Mouse (Mus musculus) myocyte (in vitro differentiated cells): ENCODE measurements around the gene Hs3st6. TPM values are rescaled to one million over a fixed set of nuclear protein-coding genes. Genes with fewer than 3 reads are reported as not detected.
A peak's percentile ranks its signal among the peaks of the same experiment; 100 is the strongest.

Experiments used
- H3K27me3 ChIP-seq: one replicate; pipeline ENCODE4 v1.6.1; 2011; ENCODE audit not compliant: control insufficient read depth, insufficient read depth, insufficient read length
- H3K36me3 ChIP-seq: one replicate; pipeline ENCODE4 v1.6.1; 2011; ENCODE audit not compliant: control insufficient read depth, insufficient read depth
- H3K4me2 ChIP-seq: one replicate; pipeline ENCODE4 v1.6.1; 2011; ENCODE audit warnings: low read depth, control low read depth
- H3K4me3 ChIP-seq: one replicate; pipeline ENCODE4 v1.5.1; 2011; ENCODE audit warnings: mild to moderate bottlenecking, control low read depth, moderate library complexity
- H3K79me2 ChIP-seq: one replicate; pipeline ENCODE4 v1.6.1; 2011; ENCODE audit not compliant: control insufficient read depth, insufficient read depth
- H3ac ChIP-seq: one replicate; pipeline ENCODE4 v1.6.1; 2011; ENCODE audit not compliant: control insufficient read depth, insufficient read length
- CEBPB ChIP-seq: IDR thresholded peaks from 2 replicates; pipeline ENCODE4 v1.6.1; 2011; ENCODE audit warnings: mild to moderate bottlenecking, moderate library complexity; ENCODE audit not compliant: poor library complexity, insufficient read depth, severe bottlenecking
- E2F4 ChIP-seq: IDR thresholded peaks from one replicate; pipeline ENCODE4 v1.6.1; 2011; ENCODE audit warnings: mild to moderate bottlenecking, control low read depth, moderate library complexity; ENCODE audit not compliant: insufficient read depth
- MAX ChIP-seq: IDR thresholded peaks from one replicate; pipeline ENCODE4 v1.6.1; 2011; ENCODE audit warnings: low read depth, mild to moderate bottlenecking, control low read depth
- MYOD1 ChIP-seq, 3 experiments: IDR thresholded peaks; one replicate each; pipeline ENCODE4 v1.6.1; 2011; ENCODE audit warnings: control low read depth in 2 of 3, low read depth in 2 of 3, mild to moderate bottlenecking in 2 of 3, moderate library complexity in 1 of 3; ENCODE audit not compliant: insufficient read length in 2 of 3, control insufficient read depth in 1 of 3
- MYOG ChIP-seq, 3 experiments: IDR thresholded peaks; one replicate each; pipeline ENCODE4 v1.6.1; 2011; ENCODE audit warnings: control low read depth in 2 of 3, low read depth in 2 of 3, mild to moderate bottlenecking in 2 of 3; ENCODE audit not compliant: insufficient read length in 2 of 3, control insufficient read depth in 1 of 3, insufficient read depth in 1 of 3
- POLR2A ChIP-seq: IDR thresholded peaks from one replicate; pipeline ENCODE4 v1.6.1; 2011; ENCODE audit warnings: low read depth, mild to moderate bottlenecking, control low read depth, moderate library complexity; ENCODE audit not compliant: insufficient read length
- POLR2AphosphoS2 ChIP-seq: IDR thresholded peaks from one replicate; pipeline ENCODE4 v1.6.1; 2011; ENCODE audit warnings: low read depth, control low read depth; ENCODE audit not compliant: insufficient read length
- REST ChIP-seq: IDR thresholded peaks from one replicate; pipeline ENCODE4 v1.6.1; 2011; ENCODE audit warnings: mild to moderate bottlenecking, control low read depth, moderate library complexity; ENCODE audit not compliant: insufficient read depth, insufficient read length
- SRF ChIP-seq: IDR thresholded peaks from one replicate; pipeline ENCODE4 v1.6.1; 2011; ENCODE audit warnings: low read depth; ENCODE audit not compliant: control insufficient read depth, insufficient read length
- TCF12 ChIP-seq: IDR thresholded peaks from one replicate; pipeline ENCODE4 v1.6.1; 2011; ENCODE audit warnings: mild to moderate bottlenecking, control low read depth; ENCODE audit not compliant: poor library complexity, insufficient read depth, severe bottlenecking
- TCF3 ChIP-seq: IDR thresholded peaks from one replicate; pipeline ENCODE4 v1.6.1; 2011; ENCODE audit warnings: low read depth, control low read depth; ENCODE audit not compliant: insufficient read length
- USF1 ChIP-seq: IDR thresholded peaks from one replicate; pipeline ENCODE4 v1.6.1; 2011; ENCODE audit warnings: low read depth, mild to moderate bottlenecking, control low read depth, moderate library complexity
- polyA plus RNA-seq: library from polyadenylated mRNA; unstranded; fragments of >200 nt; fragmentation: generic; extraction: Trizol; gene quantifications from one replicate; pipeline ENCODE4 v1.2.1, GENCODE M21; 2012; ENCODE audit warnings: missing spikeins

Hs3st6 gene
- polyA plus RNA-seq, 1 experiment = not detected

- TF ChIP-seq CEBPB (no peak), POLR2A (no peak), MYOD1 (IDR thresholded peaks at IDR 0.05; ENCODE audit: control insufficient read depth in 1 of 3, insufficient read length in 2 of 3, low read depth in 2 of 3) (no peak), SRF (no peak), E2F4 (no peak)
- Histone ChIP-seq H3K79me2 (no peaks in the 10 kb centered on the region), H3ac (no peak overlapping the region), H3K4me2 (no peak overlapping the region), H3K4me3 (no peak overlapping the region), H3K36me3 (no peaks in the 10 kb centered on the region), H3K27me3 (peaks cover 18% of the 10 kb centered on the region)
Measured at GRCm38 (mm10) chr17:24794791-24795190, 42.0 kb downstream of the Hs3st6 start.

- H3ac ChIP-seq = no peak overlapping the region
- TF ChIP-seq USF1 (peak; percentile 13), POLR2A (no peak)
Measured at GRCm38 (mm10) chr17:24796969-24797368, 44.2 kb downstream of the Hs3st6 start.

GRCm38 (mm10) chr17:24798229-24798628 lies 45.4 kb downstream of the Hs3st6 start:
- TF ChIP-seq POLR2A (no peak), MYOG (IDR thresholded peaks at IDR 0.05; ENCODE audit: control insufficient read depth in 1 of 3, insufficient read depth in 1 of 3, insufficient read length in 2 of 3, low read depth in 2 of 3) (no peak), MYOD1 (IDR thresholded peaks at IDR 0.05; ENCODE audit: control insufficient read depth in 1 of 3, insufficient read length in 2 of 3, low read depth in 2 of 3) (no peak), TCF12 (no peak), REST (no peak), USF1 (no peak), TCF3 (no peak), CEBPB (no peak), SRF (no peak), POLR2AphosphoS2 (no peak), MAX (no peak), E2F4 (no peak)
- Histone ChIP-seq H3K36me3 (no peaks in the 10 kb centered on the region), H3K27me3 (peaks cover 12% of the 10 kb centered on the region), H3K4me2 (no peak overlapping the region), H3ac (no peak overlapping the region), H3K79me2 (no peaks in the 10 kb centered on the region), H3K4me3 (no peak overlapping the region)

More at GRCm38 (mm10) chr17:24796969-24797368, 44.2 kb downstream of the Hs3st6 start:
- Histone ChIP-seq H3K79me2 (no peaks in the 10 kb centered on the region), H3K4me3 (no peak overlapping the region), H3K36me3 (no peaks in the 10 kb centered on the region), H3K4me2 (no peak overlapping the region), H3K27me3 (peaks cover 18% of the 10 kb centered on the region)

- H3K27me3 ChIP-seq = peaks cover 16% of the 10 kb centered on the region
- no peaks in the 10 kb centered on the region for H3K36me3 ChIP-seq
- TF ChIP-seq SRF = no peak
- TF ChIP-seq POLR2AphosphoS2 = no peak
- no peak for TF ChIP-seq USF1
- no peak for TF ChIP-seq POLR2A
- no peak for TF ChIP-seq MAX
- TF ChIP-seq MYOG (IDR thresholded peaks at IDR 0.05; ENCODE audit: control insufficient read depth in 1 of 3, insufficient read depth in 1 of 3, insufficient read length in 2 of 3, low read depth in 2 of 3) = no peak
- TF ChIP-seq TCF12 = no peak
- H3K79me2 ChIP-seq = no peaks in the 10 kb centered on the region
- H3ac ChIP-seq = no peak overlapping the region
- no peak overlapping the region for H3K4me3 ChIP-seq
- H3K4me2 ChIP-seq = no peak overlapping the region
Measured at GRCm38 (mm10) chr17:24799476-24799875, 46.7 kb downstream of the Hs3st6 start.

GRCm38 (mm10) chr17:24800524-24800923 lies 47.7 kb downstream of the Hs3st6 start:
- H3K4me3 ChIP-seq = no peak overlapping the region
- no peak for TF ChIP-seq POLR2AphosphoS2
- TF ChIP-seq MYOG (IDR thresholded peaks at IDR 0.05; ENCODE audit: control insufficient read depth in 1 of 3, insufficient read depth in 1 of 3, insufficient read length in 2 of 3, low read depth in 2 of 3) = no peak
- TF ChIP-seq POLR2A = no peak
- TF ChIP-seq SRF = no peak
- no peak for TF ChIP-seq CEBPB
- no peak for TF ChIP-seq USF1
- TF ChIP-seq TCF12 = no peak
- H3K27me3 ChIP-seq = peaks cover 24% of the 10 kb centered on the region
- H3K36me3 ChIP-seq = no peaks in the 10 kb centered on the region
- no peak overlapping the region for H3K4me2 ChIP-seq
- no peaks in the 10 kb centered on the region for H3K79me2 ChIP-seq
- no peak overlapping the region for H3ac ChIP-seq
